Mouse (Mus musculus): ENCODE measurements around the gene Kctd15.

DNA sequence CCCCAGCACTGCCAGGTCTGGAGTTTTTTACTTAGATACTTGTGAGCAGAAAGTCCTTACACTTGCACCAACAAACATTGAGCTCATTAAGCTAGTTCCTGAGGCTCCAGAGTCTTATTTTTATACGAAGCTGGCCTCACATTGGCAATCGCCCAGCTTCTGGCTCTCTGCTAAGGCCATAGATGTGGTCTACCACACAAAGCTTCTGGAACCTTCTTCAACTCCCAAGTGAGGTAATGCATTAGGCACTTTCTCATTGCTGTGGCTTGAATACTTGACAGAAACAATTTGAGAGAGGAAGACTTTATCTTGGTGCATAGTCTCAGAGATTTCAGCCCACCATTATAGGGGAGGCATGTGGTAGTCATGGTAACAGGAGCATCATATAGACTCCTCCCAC is 23.4 kb upstream of the Kctd15 start:
- TF ChIP-seq POLR2A (IDR thresholded peaks at IDR 0.05; ENCODE audit: low read depth, low read length) (no peak), CTCF (IDR thresholded peaks at IDR 0.05; ENCODE audit: borderline replicate concordance, insufficient read depth, low read length) (no peak)

Measured in embryonic fibroblast, embryonic 13.5 days (primary cell).